Mouse (Mus musculus) forebrain, embryonic 11.5 days (tissue): ENCODE measurements at regions not wholly inside any gene's neighbourhood (a gene's known extent, or its start where the extent isn't known, plus 50 kb on each side); places are given as distances from the start of the nearest gene placed in this dataset.
"Not testable (repeated sequence)": the region's sequence is repeated elsewhere in the genome, so short reads cannot be mapped to it uniquely, and the experiment has no call there.

ENCODE experiments used
- ATAC-seq: fragments of 200-750 bp; cut with Nextera tagmentation; replicated peaks from 2 replicates; pipeline ENCODE4 v1.8.0; 2017; ENCODE audit warnings: moderate TSS enrichment; ENCODE audit not compliant: low FRiP score
- DNase-seq: peaks from one replicate; pipeline ENCODE4 v3.0.0-alpha.2; 2017; ENCODE audit warnings: low spot score
- H3K27ac ChIP-seq: fragments of 300-500 bp; sonication (generic); 2 replicates; pipeline ENCODE4 v1.5.1; 2014; ENCODE audit warnings: low read depth, low read length
- H3K27me3 ChIP-seq: fragments of 300-500 bp; sonication (generic); 2 replicates; pipeline ENCODE4 v1.6.1; 2014; ENCODE audit warnings: mild to moderate bottlenecking, low read length, mixed read lengths; ENCODE audit not compliant: control insufficient read depth, insufficient read depth
- H3K36me3 ChIP-seq: fragments of 300-500 bp; sonication (generic); 2 replicates; pipeline ENCODE4 v1.6.1; 2014; ENCODE audit warnings: mild to moderate bottlenecking, low read length, moderate library complexity, mixed read lengths; ENCODE audit not compliant: control insufficient read depth, insufficient read depth
- H3K4me1 ChIP-seq: fragments of 300-500 bp; sonication (generic); replicated peaks from 2 replicates; pipeline ENCODE4 v1.6.1; 2014; ENCODE audit warnings: low read length, mixed read lengths; ENCODE audit not compliant: control insufficient read depth, insufficient read depth
- H3K4me2 ChIP-seq: fragments of 300-500 bp; sonication (generic); 2 replicates; pipeline ENCODE4 v1.6.1; 2014; ENCODE audit warnings: low read depth, mild to moderate bottlenecking, low read length, moderate library complexity, mixed read lengths; ENCODE audit not compliant: severe bottlenecking
- H3K4me3 ChIP-seq: fragments of 300-500 bp; sonication (generic); 2 replicates; pipeline ENCODE4 v1.5.1; 2014; ENCODE audit warnings: low read depth, low read length
- H3K9ac ChIP-seq: fragments of 300-500 bp; sonication (generic); 2 replicates; pipeline ENCODE4 v1.6.1; 2014; ENCODE audit warnings: low read length
- H3K9me3 ChIP-seq: fragments of 300-500 bp; sonication (generic); 2 replicates; pipeline ENCODE4 v1.6.1; 2016; ENCODE audit warnings: low read length, mixed read lengths; ENCODE audit not compliant: control insufficient read depth
- WGBS: fragments of 180-500 bp; shearing (Covaris S2); extraction: QIAGEN DNeasy Blood & Tissue Kit; methylation state at CpG from one replicate; pipeline ENCODE4 v1.1.7; 2014; 5-methylcytosine and 5-hydroxymethylcytosine counted together

- H3K36me3 ChIP-seq = no peaks in the 10 kb centered on the region
Measured at GRCm38 (mm10) chr13:96327707-96328106, 60.4 kb upstream of the Poc5 start.

GRCm38 (mm10) chr13:96324636-96325035 is 63.5 kb upstream of the Poc5 start:
- H3K27ac ChIP-seq = no peak overlapping the region
- H3K27me3 ChIP-seq = no peaks in the 10 kb centered on the region
- H3K36me3 ChIP-seq = no peaks in the 10 kb centered on the region
- no peak overlapping the region for H3K4me2 ChIP-seq
- H3K9me3 ChIP-seq = no peaks in the 10 kb centered on the region
- ATAC-seq (no peak), DNase-seq (no peak)
- no peak overlapping the region for H3K4me3 ChIP-seq
- 49% methylated on average over 4 of the region's 4 CpGs for WGBS
- no peaks in the 10 kb centered on the region for H3K4me1 ChIP-seq
- no peak overlapping the region for H3K9ac ChIP-seq

More at GRCm38 (mm10) chr13:96327707-96328106, 60.4 kb upstream of the Poc5 start:
- H3K4me2 ChIP-seq = no peak overlapping the region
- H3K9ac ChIP-seq = no peak overlapping the region
- H3K9me3 ChIP-seq = no peaks in the 10 kb centered on the region
- H3K27me3 ChIP-seq = no peaks in the 10 kb centered on the region
- H3K4me3 ChIP-seq = no peak overlapping the region
- no peak overlapping the region for H3K27ac ChIP-seq
- DNase-seq (no peak), ATAC-seq (no peak)
- no peaks in the 10 kb centered on the region for H3K4me1 ChIP-seq

GRCm38 (mm10) chr13:96317161-96317560 is 70.9 kb upstream of the Poc5 start:
- H3K9me3 ChIP-seq, H3K4me3 ChIP-seq, H3K4me2 ChIP-seq, H3K27ac ChIP-seq, H3K27me3 ChIP-seq, H3K9ac ChIP-seq, ATAC-seq, H3K36me3 ChIP-seq, DNase-seq, H3K4me1 ChIP-seq: not testable (repeated sequence)
- WGBS = 89% methylated on average over 1 of the region's 1 CpGs

DNA sequence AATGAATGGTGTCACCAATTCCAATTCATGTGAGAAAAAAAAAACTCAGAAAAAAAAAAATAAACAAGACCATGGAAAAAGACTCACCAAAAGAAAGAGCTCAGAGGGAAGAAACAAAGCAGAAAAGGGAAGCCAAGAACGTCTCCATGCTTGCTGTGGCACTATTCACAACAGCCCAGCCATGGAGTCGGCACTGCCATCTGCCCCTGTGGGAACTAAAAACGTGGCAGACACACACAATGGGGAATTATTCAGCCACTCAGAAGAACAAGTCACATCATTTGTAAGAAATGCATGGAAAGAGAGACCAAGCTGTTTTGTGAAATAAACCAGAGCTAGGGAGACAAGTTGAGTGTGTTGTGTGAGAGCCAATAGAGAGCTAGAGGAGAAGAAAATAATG is 74.9 kb upstream of the Poc5 start:
- Histone ChIP-seq H3K9ac (no peak overlapping the region), H3K27ac (no peak overlapping the region), H3K9me3 (no peaks in the 10 kb centered on the region), H3K36me3 (no peaks in the 10 kb centered on the region), H3K4me2 (no peak overlapping the region), H3K4me3 (no peak overlapping the region), H3K27me3 (no peaks in the 10 kb centered on the region), H3K4me1 (no peaks in the 10 kb centered on the region)
- DNase-seq = no peak
- no peak for ATAC-seq
- 43% methylated on average over 3 of the region's 3 CpGs for WGBS

GRCm38 (mm10) chr13:96302495-96302894 is 85.6 kb upstream of the Poc5 start:
- H3K9ac ChIP-seq = no peak overlapping the region
- no peak overlapping the region for H3K4me3 ChIP-seq
- 88% methylated on average over 4 of the region's 4 CpGs for WGBS
- H3K27ac ChIP-seq = no peak overlapping the region
- no peaks in the 10 kb centered on the region for H3K27me3 ChIP-seq
- no peak overlapping the region for H3K4me2 ChIP-seq
- DNase-seq (no peak), ATAC-seq (no peak)
- H3K4me1 ChIP-seq = no peaks in the 10 kb centered on the region
- H3K36me3 ChIP-seq = no peaks in the 10 kb centered on the region
- H3K9me3 ChIP-seq = peaks cover 4% of the 10 kb centered on the region; the same call in 1 of the 2 replicates

DNA sequence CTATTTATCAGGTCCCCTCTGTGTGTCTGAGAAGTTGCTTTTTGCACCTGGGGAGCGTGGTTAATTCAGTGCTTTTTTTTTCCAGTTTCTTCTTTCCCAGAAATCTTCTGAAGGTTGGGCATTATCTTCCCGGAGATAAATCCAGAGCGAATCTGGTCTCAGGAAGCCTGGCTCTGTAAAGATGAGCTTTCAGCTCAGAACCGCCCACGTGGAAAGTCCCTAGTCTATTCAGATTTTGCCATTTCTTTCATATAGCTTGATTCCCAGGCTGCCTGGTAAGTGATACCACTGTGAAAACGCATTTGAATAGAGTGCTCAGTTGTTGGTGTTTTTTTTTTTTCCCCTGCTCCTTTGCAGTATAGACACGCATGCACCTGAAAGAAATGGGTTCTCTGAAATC is 100.3 kb upstream of the Poc5 start:
- no peak for ATAC-seq
- H3K27me3 ChIP-seq = no peaks in the 10 kb centered on the region
- H3K4me1 ChIP-seq = no peaks in the 10 kb centered on the region
- no peak overlapping the region for H3K4me3 ChIP-seq
- H3K9me3 ChIP-seq = no peaks in the 10 kb centered on the region
- no peak overlapping the region for H3K27ac ChIP-seq
- no peak for DNase-seq
- no peak overlapping the region for H3K9ac ChIP-seq
- no peaks in the 10 kb centered on the region for H3K36me3 ChIP-seq
- 46% methylated on average over 7 of the region's 7 CpGs for WGBS
- no peak overlapping the region for H3K4me2 ChIP-seq

- H3K4me1 ChIP-seq = no peaks in the 10 kb centered on the region
- H3K9ac ChIP-seq = no peak overlapping the region
- WGBS = 75% methylated on average over 9 of the region's 9 CpGs
- ATAC-seq (no peak), DNase-seq (no peak)
- no peak overlapping the region for H3K4me3 ChIP-seq
- no peaks in the 10 kb centered on the region for H3K36me3 ChIP-seq
- no peak overlapping the region for H3K27ac ChIP-seq
- H3K4me2 ChIP-seq = no peak overlapping the region
- no peaks in the 10 kb centered on the region for H3K27me3 ChIP-seq
- H3K9me3 ChIP-seq = no peaks in the 10 kb centered on the region
Measured at GRCm38 (mm10) chr13:96269946-96270345, 118.1 kb upstream of the Poc5 start.

- 80% methylated on average over 2 of the region's 2 CpGs for WGBS
Measured at GRCm38 (mm10) chr13:96256001-96256400, 123.6 kb upstream of the Sv2c start.

GRCm38 (mm10) chr13:96254391-96254790 is 122.0 kb upstream of the Sv2c start:
- Histone ChIP-seq H3K27me3 (no peaks in the 10 kb centered on the region), H3K4me3 (no peak overlapping the region), H3K4me2 (no peak overlapping the region), H3K4me1 (no peaks in the 10 kb centered on the region), H3K9ac (no peak overlapping the region), H3K27ac (no peak overlapping the region), H3K36me3 (no peaks in the 10 kb centered on the region), H3K9me3 (no peaks in the 10 kb centered on the region)
- ATAC-seq (no peak), DNase-seq (no peak)
- WGBS = 87% methylated on average over 4 of the region's 4 CpGs

More at GRCm38 (mm10) chr13:96256001-96256400, 123.6 kb upstream of the Sv2c start:
- ATAC-seq (no peak), DNase-seq (no peak)
- Histone ChIP-seq H3K27me3 (no peaks in the 10 kb centered on the region), H3K4me1 (no peaks in the 10 kb centered on the region), H3K27ac (no peak overlapping the region), H3K9ac (no peak overlapping the region), H3K36me3 (no peaks in the 10 kb centered on the region), H3K4me2 (no peak overlapping the region), H3K9me3 (no peaks in the 10 kb centered on the region), H3K4me3 (no peak overlapping the region)
